Mouse (Mus musculus) lung, postnatal 0 days (tissue): ENCODE measurements around the gene Sgcg.

Source experiments
- CTCF ChIP-seq: IDR thresholded peaks from 2 replicates; pipeline ENCODE4 v1.5.1; 2016; ENCODE audit warnings: antibody characterized with exemption, mild to moderate bottlenecking
- EP300 ChIP-seq: IDR thresholded peaks from 2 replicates; pipeline ENCODE4 v1.6.1; 2016; ENCODE audit warnings: antibody characterized with exemption, mild to moderate bottlenecking, control low read depth

GRCm38 (mm10) chr14:61278676-61279300, 20.5 kb upstream of the Sgcg start:
- TF ChIP-seq CTCF (no peak), EP300 (no peak)
